Mouse (Mus musculus) embryonic facial prominence, embryonic 15.5 days (tissue): ENCODE measurements around the gene Pold2. TPM values are rescaled to one million over a fixed set of nuclear protein-coding genes. Genes with fewer than 3 reads are reported as not detected.

Source experiments
- ATAC-seq: fragments of 200-750 bp; cut with Nextera tagmentation; 2 replicates; pipeline ENCODE4 v1.8.0; 2017; ENCODE audit warnings: low read depth, moderate TSS enrichment; ENCODE audit not compliant: insufficient number of reproducible peaks, low FRiP score, low TSS enrichment
- H3K27ac ChIP-seq: fragments of 300-500 bp; sonication (generic); replicated peaks from 2 replicates; pipeline ENCODE4 v1.5.1; 2015; ENCODE audit warnings: mild to moderate bottlenecking, inconsistent platforms
- H3K27me3 ChIP-seq: fragments of 300-500 bp; sonication (generic); 2 replicates; pipeline ENCODE4 v1.6.1; 2015; ENCODE audit warnings: inconsistent platforms
- H3K36me3 ChIP-seq: fragments of 300-500 bp; sonication (generic); 2 replicates; pipeline ENCODE4 v1.6.1; 2015; ENCODE audit warnings: mild to moderate bottlenecking, inconsistent platforms
- H3K4me1 ChIP-seq: fragments of 300-500 bp; sonication (generic); 2 replicates; pipeline ENCODE4 v1.6.1; 2015; ENCODE audit warnings: inconsistent platforms
- H3K4me2 ChIP-seq: fragments of 300-500 bp; sonication (generic); replicated peaks from 2 replicates; pipeline ENCODE4 v1.6.1; 2015; ENCODE audit warnings: mild to moderate bottlenecking, inconsistent platforms
- H3K4me3 ChIP-seq: fragments of 300-500 bp; sonication (generic); replicated peaks from 2 replicates; pipeline ENCODE4 v1.5.1; 2015; ENCODE audit warnings: mild to moderate bottlenecking, inconsistent platforms
- H3K9ac ChIP-seq: fragments of 300-500 bp; sonication (generic); 2 replicates; pipeline ENCODE4 v1.6.1; 2015; ENCODE audit warnings: inconsistent platforms
- H3K9me3 ChIP-seq: fragments of 300-500 bp; sonication (generic); replicated peaks from 2 replicates; pipeline ENCODE4 v1.6.1; 2016; ENCODE audit warnings: inconsistent platforms
- WGBS: fragments of 180-500 bp; shearing (Covaris S2); methylation state at CpG from one replicate; pipeline ENCODE4 v1.1.7; 2015; 5-methylcytosine and 5-hydroxymethylcytosine counted together
- polyA plus RNA-seq: library from polyadenylated mRNA; unstranded; fragments of >200 nt; fragmentation: Nextera tagmentation; extraction: Ambion mirVana; gene quantifications from 2 replicates; pipeline ENCODE4 v1.2.1, GENCODE M21; 2015

Pold2 gene
- polyA plus RNA-seq, 1 experiment from 2014 or later, result 125 TPM

DNA sequence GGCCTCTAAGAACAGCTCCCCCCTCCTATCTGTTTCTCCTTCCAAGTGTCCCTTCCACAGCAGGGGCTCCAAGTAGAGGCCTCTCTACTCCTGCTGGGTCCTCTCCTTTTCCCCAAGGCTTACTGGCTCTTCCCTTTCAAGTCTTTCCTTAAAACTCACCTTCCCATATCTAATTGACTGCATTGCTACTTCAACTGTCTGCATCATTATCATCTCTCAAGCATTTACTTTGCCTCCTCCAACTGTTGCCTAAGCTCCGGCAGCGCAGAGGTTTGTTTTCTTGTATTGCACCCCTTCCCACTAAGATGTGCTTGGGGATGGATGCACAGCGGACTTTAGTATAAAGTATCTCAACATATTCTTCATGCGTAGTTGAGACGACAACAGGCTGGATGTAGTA is 671 bp downstream of the Pold2 start:
- H3K27ac ChIP-seq, result peak overlapping the region; percentile 65; the same call in 1 of the 2 replicates
- WGBS, result 2% methylated on average over 5 of the region's 5 CpGs

DNA sequence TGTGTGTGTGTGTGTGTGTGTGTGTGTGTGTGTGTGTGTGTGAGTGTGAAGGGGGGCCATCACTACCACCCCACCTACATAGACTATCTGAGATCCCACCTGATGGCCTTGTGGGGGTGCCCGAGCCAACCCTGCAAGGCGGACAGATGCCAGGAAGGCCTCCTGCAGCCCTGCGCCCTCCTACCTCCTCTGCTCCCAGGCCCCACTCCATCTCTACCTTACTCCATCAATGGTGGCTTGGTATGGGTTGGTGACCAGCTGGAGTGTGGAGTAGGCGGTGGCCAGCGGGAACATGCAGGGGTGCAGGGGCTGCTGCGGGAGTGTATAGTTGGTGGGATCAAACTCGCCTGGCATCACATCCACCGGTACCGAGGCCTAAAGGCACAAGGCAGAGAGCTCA is 4.9 kb downstream of the Pold2 start:
- Histone ChIP-seq H3K36me3 (peaks cover 72% of the 10 kb centered on the region), H3K27ac (no peak overlapping the region)
- WGBS, result 90% methylated on average over 9 of the region's 9 CpGs

More for the DNA sequence above, 671 bp downstream of the Pold2 start:
- Histone ChIP-seq H3K4me3 (peak overlapping the region; percentile 78), H3K9me3 (no peaks in the 10 kb centered on the region), H3K4me2 (peak overlapping the region; percentile 63), H3K27me3 (no peaks in the 10 kb centered on the region), H3K4me1 (peaks cover 25% of the 10 kb centered on the region), H3K36me3 (peaks cover 31% of the 10 kb centered on the region), H3K9ac (peak overlapping the region; percentile 71)
- ATAC-seq, result no peak

DNA sequence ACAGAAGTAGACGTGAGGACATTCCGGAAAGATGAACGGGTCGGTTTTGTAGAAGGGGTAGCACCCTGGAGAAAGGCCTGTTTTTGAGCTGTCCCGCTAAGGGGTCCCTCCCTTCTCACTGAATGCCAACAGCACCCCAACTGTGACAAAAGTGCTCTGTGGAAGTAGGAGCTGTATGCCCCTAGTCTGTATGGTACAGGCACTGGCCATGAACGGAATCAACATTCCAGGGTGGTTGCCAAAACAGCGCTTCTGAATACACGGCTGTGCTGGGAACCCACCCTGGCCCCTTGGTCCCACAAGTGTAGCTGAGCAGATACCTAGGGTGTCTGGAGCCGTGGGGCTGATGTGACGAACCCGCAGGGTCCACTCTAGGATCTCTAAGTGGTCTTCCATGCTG is 5.4 kb downstream of the Pold2 start:
- WGBS, result 93% methylated on average over 11 of the region's 11 CpGs

More for the DNA sequence above, 4.9 kb downstream of the Pold2 start:
- no peak for ATAC-seq
- H3K27me3 ChIP-seq, result no peaks in the 10 kb centered on the region
- H3K4me1 ChIP-seq, result peaks cover 18% of the 10 kb centered on the region
- no peaks in the 10 kb centered on the region for H3K9me3 ChIP-seq
- H3K4me2 ChIP-seq, result no peak overlapping the region
- no peak overlapping the region for H3K4me3 ChIP-seq
- no peak overlapping the region for H3K9ac ChIP-seq

DNA sequence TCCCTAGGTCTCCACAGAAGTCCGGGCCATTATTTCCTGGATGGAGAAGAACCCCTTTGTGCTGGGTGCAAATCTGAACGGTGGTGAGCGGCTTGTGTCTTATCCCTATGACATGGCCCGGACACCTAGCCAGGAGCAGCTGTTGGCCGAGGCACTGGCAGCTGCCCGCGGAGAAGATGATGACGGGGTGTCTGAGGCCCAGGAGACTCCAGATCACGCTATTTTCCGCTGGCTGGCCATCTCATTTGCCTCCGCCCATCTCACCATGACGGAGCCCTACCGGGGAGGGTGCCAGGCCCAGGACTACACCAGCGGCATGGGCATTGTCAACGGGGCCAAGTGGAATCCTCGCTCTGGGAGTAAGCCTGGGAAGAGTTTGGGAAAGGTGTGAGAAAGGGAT is 8.0 kb downstream of the Pold2 start:
- no peak for ATAC-seq
- Histone ChIP-seq H3K4me3 (no peak overlapping the region), H3K4me2 (no peak overlapping the region), H3K27ac (no peak overlapping the region), H3K36me3 (peaks cover 80% of the 10 kb centered on the region), H3K9me3 (no peaks in the 10 kb centered on the region), H3K9ac (no peak overlapping the region), H3K4me1 (0 out of 2 replicates have a peak, but pooled peaks cover 5% of the 10 kb centered on the region), H3K27me3 (no peaks in the 10 kb centered on the region)
- WGBS, result 88% methylated on average over 16 of the region's 16 CpGs

More for the DNA sequence above, 5.4 kb downstream of the Pold2 start:
- Histone ChIP-seq H3K27me3 (no peaks in the 10 kb centered on the region), H3K4me1 (peaks cover 18% of the 10 kb centered on the region), H3K4me2 (no peak overlapping the region), H3K9ac (no peak overlapping the region), H3K4me3 (no peak overlapping the region), H3K27ac (no peak overlapping the region), H3K9me3 (no peaks in the 10 kb centered on the region), H3K36me3 (peaks cover 77% of the 10 kb centered on the region)
- ATAC-seq, result no peak

DNA sequence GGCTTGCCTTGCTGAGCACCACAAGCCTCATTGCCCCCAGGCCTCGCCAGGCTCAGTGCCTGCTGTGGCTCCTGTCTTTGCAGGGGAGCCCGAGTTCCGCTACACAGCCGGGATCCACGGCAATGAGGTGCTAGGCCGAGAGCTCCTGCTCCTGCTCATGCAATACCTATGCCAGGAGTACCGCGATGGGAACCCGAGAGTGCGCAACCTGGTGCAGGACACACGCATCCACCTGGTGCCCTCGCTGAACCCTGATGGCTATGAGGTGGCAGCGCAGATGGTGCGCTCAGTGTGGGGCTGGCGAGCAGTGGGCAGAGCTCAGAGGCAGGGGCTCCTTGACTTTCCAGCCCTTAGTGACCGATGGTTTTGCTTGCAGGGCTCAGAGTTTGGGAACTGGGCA is 8.8 kb downstream of the Pold2 start:
- H3K9ac ChIP-seq, result no peak overlapping the region
- 90% methylated on average over 16 of the region's 16 CpGs for WGBS
- H3K27ac ChIP-seq, result no peak overlapping the region
- 0 out of 2 replicates have a peak, but pooled peaks cover 5% of the 10 kb centered on the region for H3K4me1 ChIP-seq
- ATAC-seq, result no peak
- H3K27me3 ChIP-seq, result no peaks in the 10 kb centered on the region
- H3K4me3 ChIP-seq, result no peak overlapping the region
- H3K9me3 ChIP-seq, result no peaks in the 10 kb centered on the region
- peaks cover 78% of the 10 kb centered on the region for H3K36me3 ChIP-seq
- H3K4me2 ChIP-seq, result no peak overlapping the region

DNA sequence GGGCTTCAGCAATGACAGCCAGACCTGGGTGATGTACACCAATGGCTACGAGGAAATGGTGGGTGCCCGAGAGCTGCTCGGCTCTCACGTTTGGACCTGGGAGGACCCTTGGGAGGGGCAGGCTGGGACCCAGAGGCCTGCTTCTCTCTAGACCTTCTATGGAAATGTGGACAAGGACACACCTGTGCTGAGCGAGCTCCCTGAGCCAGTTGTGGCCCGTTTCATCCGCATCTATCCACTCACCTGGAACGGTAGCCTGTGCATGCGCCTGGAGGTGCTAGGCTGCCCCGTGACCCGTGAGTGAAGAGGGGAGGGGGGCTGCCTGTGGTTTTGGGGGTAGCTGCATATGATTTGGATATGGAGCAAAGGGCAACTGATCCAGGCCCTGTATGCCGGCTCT is 9.8 kb downstream of the Pold2 start:
- Histone ChIP-seq H3K4me3 (no peak overlapping the region), H3K4me2 (no peak overlapping the region), H3K36me3 (peaks cover 69% of the 10 kb centered on the region), H3K4me1 (peaks cover 7% of the 10 kb centered on the region), H3K9me3 (no peaks in the 10 kb centered on the region), H3K27ac (no peak overlapping the region), H3K27me3 (no peaks in the 10 kb centered on the region), H3K9ac (no peak overlapping the region)
- no peak for ATAC-seq
- WGBS, result 88% methylated on average over 12 of the region's 12 CpGs

DNA sequence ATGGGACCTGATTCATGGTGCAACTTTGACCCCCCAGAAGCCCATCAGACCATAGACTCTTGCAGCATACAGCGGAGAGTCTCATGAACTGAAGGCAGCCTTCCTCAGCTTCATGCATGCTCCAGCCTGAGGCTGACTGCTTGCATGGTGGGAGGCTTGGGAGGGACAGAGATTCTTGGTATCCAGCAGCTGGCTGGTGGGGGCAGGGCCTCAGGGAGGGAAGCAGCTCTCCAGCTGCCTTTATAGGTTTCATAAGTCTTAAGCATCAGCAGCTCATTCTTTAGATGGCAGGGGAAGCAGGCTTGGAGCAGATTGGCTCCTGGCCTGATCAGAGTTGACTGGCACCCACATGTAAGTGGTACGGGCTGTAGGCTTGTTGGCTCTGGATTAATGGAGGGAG is 10.9 kb downstream of the Pold2 start:
- 77% methylated on average over 2 of the region's 2 CpGs for WGBS
- Histone ChIP-seq H3K36me3 (peaks cover 58% of the 10 kb centered on the region), H3K4me2 (no peak overlapping the region), H3K9ac (no peak overlapping the region), H3K27me3 (no peaks in the 10 kb centered on the region), H3K9me3 (no peaks in the 10 kb centered on the region), H3K4me1 (peaks cover 18% of the 10 kb centered on the region), H3K4me3 (no peak overlapping the region), H3K27ac (no peak overlapping the region)
- ATAC-seq, result no peak

DNA sequence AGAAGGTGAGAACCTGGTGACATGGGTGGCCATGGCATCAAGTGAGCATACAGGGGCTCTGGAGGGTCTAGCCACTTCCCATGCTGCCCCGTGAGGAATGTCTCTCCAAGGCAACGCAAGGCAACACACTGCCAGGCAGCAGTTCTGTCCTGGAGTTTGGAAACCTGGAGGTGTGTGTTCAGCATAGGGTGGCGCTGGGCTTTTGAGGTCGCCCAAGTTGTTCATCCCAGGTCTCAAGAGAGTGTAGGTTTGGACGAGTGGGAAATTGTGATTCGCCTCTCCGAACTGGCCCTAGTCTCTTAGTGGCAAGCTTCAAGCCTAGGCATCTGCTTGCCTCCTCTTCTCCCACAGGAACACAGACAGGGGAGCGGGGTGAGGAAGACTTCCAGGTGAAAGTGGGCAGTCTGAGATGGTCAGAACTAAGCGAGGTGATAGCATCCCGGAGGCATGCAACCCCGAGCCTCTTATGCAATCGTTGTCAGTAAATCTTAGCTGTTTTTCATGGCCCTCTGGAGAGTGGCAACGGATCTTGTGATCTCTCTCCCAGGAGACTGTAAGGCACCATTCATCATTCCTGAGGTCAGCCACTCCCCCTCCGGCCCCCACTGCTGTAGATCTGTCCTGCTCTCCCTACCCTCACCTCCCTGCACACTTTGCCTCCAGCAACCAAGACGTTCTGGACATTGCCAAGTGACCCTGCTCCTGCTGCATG is 15.5 kb downstream of the Pold2 start:
- Histone ChIP-seq H3K4me3 (peak overlapping the region; percentile 53), H3K27ac (no peak overlapping the region), H3K36me3 (peaks cover 13% of the 10 kb centered on the region), H3K9ac (no peak overlapping the region; the same call in 1 of the 2 replicates), H3K9me3 (no peaks in the 10 kb centered on the region), H3K4me2 (peak overlapping the region; percentile 84), H3K4me1 (peaks cover 35% of the 10 kb centered on the region), H3K27me3 (no peaks in the 10 kb centered on the region)
- no peak for ATAC-seq
- WGBS, result 20% methylated on average over 15 of the region's 15 CpGs

DNA sequence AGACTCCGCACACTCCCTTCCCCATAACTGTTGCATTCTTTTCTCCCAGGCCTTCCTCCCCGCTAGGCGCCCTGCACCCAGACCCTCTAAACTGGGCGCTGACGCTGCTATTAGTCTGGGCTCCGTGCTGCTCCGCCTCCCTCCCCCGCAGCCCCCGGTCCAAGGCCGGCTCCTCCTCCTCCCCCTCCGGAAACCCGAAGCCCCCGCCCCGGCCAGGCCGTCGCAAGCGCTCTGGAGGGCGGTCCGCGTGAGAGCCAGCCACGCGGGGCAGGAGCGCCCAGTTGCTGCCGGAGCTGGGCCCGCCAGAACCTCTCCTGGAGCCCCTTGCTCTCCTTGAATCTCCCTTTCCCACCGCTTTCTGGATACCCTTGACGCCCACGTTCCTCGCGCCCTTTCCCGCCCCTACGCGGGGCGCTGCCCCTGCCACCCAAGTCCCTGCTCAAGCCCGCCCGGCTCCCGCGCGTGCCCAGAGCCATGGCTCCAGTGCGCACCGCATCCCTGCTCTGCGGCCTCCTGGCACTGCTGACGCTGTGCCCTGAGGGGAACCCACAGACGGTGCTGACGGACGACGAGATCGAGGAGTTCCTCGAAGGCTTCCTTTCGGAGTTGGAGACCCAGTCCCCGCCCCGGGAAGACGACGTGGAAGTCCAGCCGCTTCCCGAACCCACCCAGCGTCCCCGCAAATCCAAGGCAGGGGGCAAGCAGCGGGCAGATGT is 16.3 kb downstream of the Pold2 start, which contains the start of gene Aebp1:
Aebp1 (plus strand) TSS at position 270 of the 716 bp plus-strand sequence.
- H3K4me3 ChIP-seq, result peak within 1 kb of the TSS; percentile 53
- ATAC-seq, result peak; percentile 80
- peak within 1 kb of the TSS; percentile 84 for H3K4me2 ChIP-seq
- H3K9me3 ChIP-seq, result no peaks in the 10 kb centered on the region
- peaks cover 33% of the 10 kb centered on the region for H3K4me1 ChIP-seq
- WGBS, result 2% methylated on average over 59 of the region's 59 CpGs
- H3K9ac ChIP-seq, result peak within 1 kb of the TSS; percentile 44
- no peak within 1 kb of the TSS; the same call in 1 of the 2 replicates for H3K27ac ChIP-seq
- H3K27me3 ChIP-seq, result no peaks in the 10 kb centered on the region
- H3K36me3 ChIP-seq, result peaks cover 9% of the 10 kb centered on the region; the same call in 1 of the 2 replicates

DNA sequence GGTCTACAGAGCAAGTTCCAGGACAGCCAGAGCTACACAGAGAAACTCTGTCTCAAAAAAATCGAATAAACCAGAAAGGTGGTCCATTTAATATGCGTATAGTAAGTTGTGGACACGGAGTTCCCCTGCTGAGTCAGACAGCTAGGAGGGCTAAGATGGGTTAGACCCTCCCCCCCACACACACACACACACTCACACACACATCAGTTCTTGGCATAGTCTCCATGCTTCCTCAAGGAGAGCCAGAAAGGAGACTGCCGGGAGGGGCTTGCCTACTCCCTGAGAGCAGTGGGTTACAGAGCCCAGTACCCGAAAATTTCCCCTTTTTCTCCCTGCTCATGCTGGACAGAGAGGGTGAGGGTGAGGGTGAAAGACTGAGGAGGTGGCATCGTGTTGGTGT is 17.5 kb downstream of the Pold2 start:
- no peaks in the 10 kb centered on the region for H3K27me3 ChIP-seq
- peaks cover 9% of the 10 kb centered on the region; the same call in 1 of the 2 replicates for H3K36me3 ChIP-seq
- H3K9me3 ChIP-seq, result no peaks in the 10 kb centered on the region
- no peak overlapping the region for H3K27ac ChIP-seq
- 57% methylated on average over 6 of the region's 6 CpGs for WGBS
- no peak overlapping the region for H3K9ac ChIP-seq
- no peak overlapping the region for H3K4me3 ChIP-seq
- H3K4me1 ChIP-seq, result peaks cover 43% of the 10 kb centered on the region
- ATAC-seq, result no peak
- H3K4me2 ChIP-seq, result no peak overlapping the region

DNA sequence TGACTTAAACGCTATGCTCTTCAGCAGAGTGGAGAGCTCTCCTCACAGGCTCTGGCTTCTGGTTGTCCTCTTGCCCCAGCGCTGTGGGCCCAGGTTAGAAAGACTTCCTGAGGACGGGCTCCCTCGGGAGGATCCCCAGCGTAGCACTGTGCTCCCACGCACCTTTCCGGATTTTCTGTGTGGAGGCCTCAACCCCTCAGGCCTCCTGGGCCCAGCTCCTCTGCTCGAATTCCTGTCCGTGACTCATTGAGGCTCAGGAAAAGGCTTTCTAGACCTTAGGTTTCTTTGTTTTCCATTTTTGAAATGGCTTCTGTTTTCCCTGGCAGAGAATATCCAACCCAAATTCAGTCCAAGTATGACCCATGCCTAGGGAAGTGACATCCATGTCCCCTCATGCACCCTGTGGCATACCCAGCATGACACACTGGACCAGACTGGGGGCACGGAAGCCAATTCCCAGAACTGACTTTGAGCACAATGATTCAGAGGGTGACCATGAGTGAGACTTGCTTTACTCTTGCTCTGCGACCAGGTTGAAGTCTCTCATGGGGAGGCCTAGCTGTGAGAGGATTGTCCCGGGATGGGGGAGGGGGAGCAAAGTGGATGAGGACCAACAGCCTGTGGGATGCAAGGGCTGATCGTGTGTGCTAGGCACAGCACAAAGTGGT is 18.1 kb downstream of the Pold2 start:
- WGBS, result 79% methylated on average over 13 of the region's 13 CpGs

More for the DNA sequence above, 18.1 kb downstream of the Pold2 start:
- no peak overlapping the region for H3K9ac ChIP-seq
- ATAC-seq, result no peak
- peaks cover 6% of the 10 kb centered on the region; the same call in 1 of the 2 replicates for H3K36me3 ChIP-seq
- H3K4me3 ChIP-seq, result no peak overlapping the region
- peaks cover 46% of the 10 kb centered on the region for H3K4me1 ChIP-seq
- H3K27ac ChIP-seq, result no peak overlapping the region
- no peak overlapping the region for H3K4me2 ChIP-seq
- H3K9me3 ChIP-seq, result no peaks in the 10 kb centered on the region
- H3K27me3 ChIP-seq, result no peaks in the 10 kb centered on the region
